Mouse (Mus musculus): ENCODE results near the gene Tnnt3. TPM values are rescaled to one million over a fixed set of nuclear protein-coding genes. Genes with fewer than 3 reads are reported as not detected.

Gene Tnnt3
- polyA plus RNA-seq, 1 experiment: 0.39 TPM

DNA sequence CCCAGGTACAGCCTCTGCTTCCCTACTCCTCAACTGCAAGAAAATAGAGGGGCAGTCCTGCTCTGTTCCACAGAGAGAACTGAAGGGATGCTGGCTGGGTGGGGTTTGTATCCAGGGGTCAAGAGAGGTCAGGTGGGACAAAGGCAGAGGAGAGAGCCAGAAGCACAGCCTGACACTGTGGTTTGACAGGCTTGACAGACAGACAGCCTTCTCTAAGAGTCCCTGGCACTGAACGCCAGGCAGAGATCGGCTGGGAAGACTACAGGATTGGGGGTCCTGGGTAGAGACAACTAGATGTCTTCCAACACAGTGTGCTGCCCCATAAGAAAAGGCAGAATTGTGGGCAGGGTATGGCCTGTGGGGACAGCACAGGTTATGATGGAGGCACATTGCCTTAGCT, 20.1 kb upstream of the Tnnt3 start:
- no peak for DNase-seq
- Histone ChIP-seq H3K4me1 (ENCODE audit: control insufficient read depth, insufficient read depth, low read length) (peaks cover 9% of the 10 kb centered on the region), H3K27ac (ENCODE audit: insufficient read depth, low read length) (no peak overlapping the region), H3K27me3 (ENCODE audit: control insufficient read depth, insufficient read depth, low read length) (no peaks in the 10 kb centered on the region), H3K4me3 (replicated peaks; ENCODE audit: insufficient read depth, low read depth, low read length) (no peak overlapping the region)
- 84% methylated on average over 2 of the region's 2 CpGs for WGBS
- TF ChIP-seq POLR2A (IDR thresholded peaks at IDR 0.05; ENCODE audit: borderline replicate concordance, insufficient read depth, low read length): no peak
- no peak for TF ChIP-seq CTCF (IDR thresholded peaks at IDR 0.05; ENCODE audit: borderline replicate concordance, insufficient read depth, low read depth, low read length)

GRCm38 (mm10) chr7:142479307-142479706, 19.3 kb upstream of the Tnnt3 start:
- Histone ChIP-seq H3K4me1 (ENCODE audit: control insufficient read depth, insufficient read depth, low read length) (peaks cover 9% of the 10 kb centered on the region), H3K4me3 (replicated peaks; ENCODE audit: insufficient read depth, low read depth, low read length) (no peak overlapping the region), H3K27me3 (ENCODE audit: control insufficient read depth, insufficient read depth, low read length) (no peaks in the 10 kb centered on the region), H3K27ac (ENCODE audit: insufficient read depth, low read length) (no peak overlapping the region)
- TF ChIP-seq POLR2A (IDR thresholded peaks at IDR 0.05; ENCODE audit: borderline replicate concordance, insufficient read depth, low read length) (no peak), CTCF (IDR thresholded peaks at IDR 0.05; ENCODE audit: borderline replicate concordance, insufficient read depth, low read depth, low read length) (no peak)
- DNase-seq: no peak

DNA sequence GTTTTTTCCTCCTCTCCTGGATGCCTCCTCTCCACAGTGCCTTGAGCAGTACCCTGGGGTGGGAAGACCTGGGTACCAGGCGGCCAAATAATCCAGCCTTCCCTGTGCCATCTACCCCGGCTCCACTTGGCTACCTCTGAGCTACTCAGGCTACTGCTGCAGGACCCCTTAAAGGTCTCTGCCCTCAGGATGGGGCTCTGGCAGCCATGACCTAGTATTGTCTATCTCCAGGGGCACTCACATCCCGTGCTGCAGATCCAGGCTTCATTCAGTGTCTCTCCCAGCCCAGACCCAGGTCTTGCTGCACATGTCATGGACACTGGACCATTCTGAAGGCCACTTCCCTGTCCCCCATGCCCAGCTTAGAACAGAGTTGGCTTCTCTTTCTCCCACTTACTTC, 18.8 kb upstream of the Tnnt3 start:
- no peak overlapping the region for H3K4me3 ChIP-seq (replicated peaks; ENCODE audit: insufficient read depth, low read depth, low read length)
- no peak overlapping the region for H3K27ac ChIP-seq (ENCODE audit: insufficient read depth, low read length)
- peaks cover 9% of the 10 kb centered on the region for H3K4me1 ChIP-seq (ENCODE audit: control insufficient read depth, insufficient read depth, low read length)
- 94% methylated on average over 3 of the region's 3 CpGs for WGBS
- H3K27me3 ChIP-seq (ENCODE audit: control insufficient read depth, insufficient read depth, low read length): no peaks in the 10 kb centered on the region
- no peak for DNase-seq
- TF ChIP-seq CTCF (IDR thresholded peaks at IDR 0.05; ENCODE audit: borderline replicate concordance, insufficient read depth, low read depth, low read length) (no peak), POLR2A (IDR thresholded peaks at IDR 0.05; ENCODE audit: borderline replicate concordance, insufficient read depth, low read length) (no peak)

GRCm38 (mm10) chr7:142480661-142481060, 18.0 kb upstream of the Tnnt3 start:
- 98% methylated on average over 3 of the region's 3 CpGs for WGBS
- no peak for DNase-seq
- H3K4me1 ChIP-seq (ENCODE audit: control insufficient read depth, insufficient read depth, low read length): peaks cover 9% of the 10 kb centered on the region
- H3K27me3 ChIP-seq (ENCODE audit: control insufficient read depth, insufficient read depth, low read length): no peaks in the 10 kb centered on the region
- H3K4me3 ChIP-seq (replicated peaks; ENCODE audit: insufficient read depth, low read depth, low read length): no peak overlapping the region
- TF ChIP-seq CTCF (IDR thresholded peaks at IDR 0.05; ENCODE audit: borderline replicate concordance, insufficient read depth, low read depth, low read length) (no peak), POLR2A (IDR thresholded peaks at IDR 0.05; ENCODE audit: borderline replicate concordance, insufficient read depth, low read length) (no peak)
- H3K27ac ChIP-seq (ENCODE audit: insufficient read depth, low read length): no peak overlapping the region

- 25% methylated on average over 5 of the region's 5 CpGs for WGBS
- peak in 1 of 2 experiments; percentile 35 for DNase-seq
- peak; percentile 59 for TF ChIP-seq CTCF (IDR thresholded peaks at IDR 0.05; ENCODE audit: borderline replicate concordance, insufficient read depth, low read depth, low read length)
- TF ChIP-seq POLR2A (IDR thresholded peaks at IDR 0.05; ENCODE audit: borderline replicate concordance, insufficient read depth, low read length): no peak
- Histone ChIP-seq H3K4me3 (replicated peaks; ENCODE audit: insufficient read depth, low read depth, low read length) (no peak overlapping the region), H3K4me1 (ENCODE audit: control insufficient read depth, insufficient read depth, low read length) (peaks cover 9% of the 10 kb centered on the region), H3K27me3 (ENCODE audit: control insufficient read depth, insufficient read depth, low read length) (no peaks in the 10 kb centered on the region), H3K27ac (ENCODE audit: insufficient read depth, low read length) (no peak overlapping the region)
These were observed 17.5 kb upstream of the Tnnt3 start for GRCm38 (mm10) chr7:142481186-142481567.

- WGBS: 6% methylated on average over 22 of the region's 22 CpGs
These were observed 16.9 kb upstream of the Tnnt3 start for GRCm38 (mm10) chr7:142481568-142482255.

GRCm38 (mm10) chr7:142482256-142482609, 16.4 kb upstream of the Tnnt3 start:
- Histone ChIP-seq H3K4me1 (ENCODE audit: control insufficient read depth, insufficient read depth, low read length) (no peaks in the 10 kb centered on the region; the same call in 1 of the 2 replicates), H3K27me3 (ENCODE audit: control insufficient read depth, insufficient read depth, low read length) (no peaks in the 10 kb centered on the region), H3K27ac (ENCODE audit: insufficient read depth, low read length) (no peak overlapping the region), H3K4me3 (replicated peaks; ENCODE audit: insufficient read depth, low read depth, low read length) (no peak overlapping the region)
- DNase-seq: no peak
- WGBS: 81% methylated on average over 6 of the region's 6 CpGs
- TF ChIP-seq POLR2A (IDR thresholded peaks at IDR 0.05; ENCODE audit: borderline replicate concordance, insufficient read depth, low read length) (no peak), CTCF (IDR thresholded peaks at IDR 0.05; ENCODE audit: borderline replicate concordance, insufficient read depth, low read depth, low read length) (no peak)

More at GRCm38 (mm10) chr7:142481568-142482255, 16.9 kb upstream of the Tnnt3 start:
- Histone ChIP-seq H3K4me3 (replicated peaks; ENCODE audit: insufficient read depth, low read depth, low read length) (no peak overlapping the region), H3K4me1 (ENCODE audit: control insufficient read depth, insufficient read depth, low read length) (peaks cover 5% of the 10 kb centered on the region), H3K27me3 (ENCODE audit: control insufficient read depth, insufficient read depth, low read length) (no peaks in the 10 kb centered on the region), H3K27ac (ENCODE audit: insufficient read depth, low read length) (no peak overlapping the region)
- no peak for DNase-seq
- TF ChIP-seq CTCF (IDR thresholded peaks at IDR 0.05; ENCODE audit: borderline replicate concordance, insufficient read depth, low read depth, low read length): no peak
- no peak for TF ChIP-seq POLR2A (IDR thresholded peaks at IDR 0.05; ENCODE audit: borderline replicate concordance, insufficient read depth, low read length)

GRCm38 (mm10) chr7:142483136-142483535, 15.5 kb upstream of the Tnnt3 start:
- H3K27ac ChIP-seq (ENCODE audit: insufficient read depth, low read length): no peak overlapping the region
- WGBS: 57% methylated on average over 11 of the region's 11 CpGs

More at GRCm38 (mm10) chr7:142483136-142483535, 15.5 kb upstream of the Tnnt3 start:
- Histone ChIP-seq H3K27me3 (ENCODE audit: control insufficient read depth, insufficient read depth, low read length) (no peaks in the 10 kb centered on the region), H3K4me3 (replicated peaks; ENCODE audit: insufficient read depth, low read depth, low read length) (no peak overlapping the region), H3K4me1 (ENCODE audit: control insufficient read depth, insufficient read depth, low read length) (no peaks in the 10 kb centered on the region)
- no peak for TF ChIP-seq POLR2A (IDR thresholded peaks at IDR 0.05; ENCODE audit: borderline replicate concordance, insufficient read depth, low read length)
- no peak for TF ChIP-seq CTCF (IDR thresholded peaks at IDR 0.05; ENCODE audit: borderline replicate concordance, insufficient read depth, low read depth, low read length)
- DNase-seq: no peak
